Mouse (Mus musculus): ENCODE results near the gene Tctn1.

Tctn1 gene

GRCm38 (mm10) chr5:122204180-122204579 is 60.1 kb downstream of the Tctn1 start:
- in situ Hi-C loops (cut with MboI; ENCODE audit: low pct_unique_long_range_greater_than_20kb in 1 of 2, low sequenced_read_pairs in 2 of 2, unreplicated experiment in 1 of 2), result no loop called here

GRCm38 (mm10) chr5:122201904-122202303 is 62.4 kb downstream of the Tctn1 start:
- in situ Hi-C loops (cut with MboI; ENCODE audit: low pct_unique_long_range_greater_than_20kb in 1 of 2, low sequenced_read_pairs in 2 of 2, unreplicated experiment in 1 of 2), result no loop called here

GRCm38 (mm10) chr5:122200872-122201271 is 63.4 kb downstream of the Tctn1 start:
- in situ Hi-C loops (cut with MboI; ENCODE audit: low pct_unique_long_range_greater_than_20kb in 1 of 2, low sequenced_read_pairs in 2 of 2, unreplicated experiment in 1 of 2), result no loop called here

- in situ Hi-C loops (cut with MboI; ENCODE audit: low pct_unique_long_range_greater_than_20kb in 1 of 2, low sequenced_read_pairs in 2 of 2, unreplicated experiment in 1 of 2), result no loop called here
These were observed 71.9 kb downstream of the Tctn1 start for GRCm38 (mm10) chr5:122192347-122192746.

GRCm38 (mm10) chr5:122191269-122192063 is 72.8 kb downstream of the Tctn1 start:
- in situ Hi-C loops (cut with MboI; ENCODE audit: low pct_unique_long_range_greater_than_20kb in 1 of 2, low sequenced_read_pairs in 2 of 2, unreplicated experiment in 1 of 2), result no loop called here

- in situ Hi-C loops (cut with MboI; ENCODE audit: low pct_unique_long_range_greater_than_20kb in 1 of 2, low sequenced_read_pairs in 2 of 2, unreplicated experiment in 1 of 2), result no loop called here
These were observed 73.8 kb downstream of the Tctn1 start for GRCm38 (mm10) chr5:122190465-122190864.

GRCm38 (mm10) chr5:122189115-122189514 is 75.1 kb downstream of the Tctn1 start:
- in situ Hi-C loops (cut with MboI; ENCODE audit: low pct_unique_long_range_greater_than_20kb in 1 of 2, low sequenced_read_pairs in 2 of 2, unreplicated experiment in 1 of 2), result no loop called here

Data from mouse embryonic stem cell (cell line).